Mouse (Mus musculus) CH12.LX (cell line): Measurements from ENCODE around the gene Vipr2. TPM values are rescaled to one million over a fixed set of nuclear protein-coding genes. Genes with fewer than 3 reads are reported as not detected.

Source experiments
- DNase-seq: peaks from one replicate; pipeline ENCODE4 v3.0.0-alpha.2; 2013; ENCODE audit errors: extremely low read depth
- H3K27ac ChIP-seq: 2 replicates; pipeline ENCODE4 v1.5.1; 2012; ENCODE audit warnings: low read depth, mild to moderate bottlenecking, control low read depth, moderate library complexity; ENCODE audit not compliant: insufficient read depth
- H3K27me3 ChIP-seq: replicated peaks from 2 replicates; pipeline ENCODE3; 2012; ENCODE audit warnings: inconsistent platforms
- H3K36me3 ChIP-seq, 2 experiments: replicated peaks in 1 of 2; 2 replicates each; pipeline versions ENCODE3 to v1.6.1; 2012; ENCODE audit warnings: inconsistent platforms in 1 of 2, low read length in 1 of 2, mild to moderate bottlenecking in 1 of 2, mixed read lengths in 1 of 2, moderate library complexity in 1 of 2; ENCODE audit not compliant: control insufficient read depth in 1 of 2, insufficient read depth in 1 of 2
- H3K4me1 ChIP-seq, 2 experiments: 2 replicates each; pipeline ENCODE4 v1.6.1; 2012; ENCODE audit warnings: inconsistent platforms in 1 of 2, moderate library complexity in 1 of 2; ENCODE audit not compliant: insufficient read depth in 2 of 2, control insufficient read depth in 1 of 2
- H3K4me2 ChIP-seq: 2 replicates; pipeline ENCODE4 v1.6.1; 2012; ENCODE audit warnings: low read depth, mild to moderate bottlenecking, control low read depth; ENCODE audit not compliant: poor library complexity, insufficient read depth, severe bottlenecking
- H3K4me3 ChIP-seq, 3 experiments: fragments of 150-350 bp in 1 of 3; sonication (generic) in 1 of 3; replicated peaks in 1 of 3; 2 replicates each; pipeline versions ENCODE3 to v1.5.1; 2011 to 2012; ENCODE audit warnings: low read depth in 2 of 3, low read length in 2 of 3, mild to moderate bottlenecking in 2 of 3, moderate library complexity in 2 of 3, control low read depth in 1 of 3, improper control_type of control experiment in 1 of 3, inconsistent platforms in 1 of 3, mixed read lengths in 1 of 3; ENCODE audit not compliant: poor library complexity in 1 of 3
- H3K79me2 ChIP-seq: replicated peaks from 2 replicates; pipeline ENCODE4 v1.6.1; 2012; ENCODE audit warnings: mild to moderate bottlenecking, moderate library complexity; ENCODE audit not compliant: control insufficient read depth, poor library complexity, insufficient read depth, severe bottlenecking; ENCODE audit errors: extremely low read depth
- H3K9ac ChIP-seq: 2 replicates; pipeline ENCODE4 v1.6.1; 2012; ENCODE audit warnings: low read depth, mild to moderate bottlenecking, control low read depth, moderate library complexity; ENCODE audit not compliant: insufficient read depth
- H3K9me3 ChIP-seq: replicated peaks from 2 replicates; pipeline ENCODE3; 2012; ENCODE audit warnings: low read length, inconsistent platforms, mixed read lengths
- HCFC1 ChIP-seq: IDR thresholded peaks from 2 replicates; pipeline ENCODE4 v1.6.1; 2012; ENCODE audit warnings: low read depth, mild to moderate bottlenecking, inconsistent platforms, low read length, improper control_type of control experiment
- JUN ChIP-seq: IDR thresholded peaks from 2 replicates; pipeline ENCODE4 v1.6.1; 2011; ENCODE audit warnings: low read depth, mild to moderate bottlenecking, low read length, improper control_type of control experiment, moderate library complexity; ENCODE audit not compliant: insufficient read depth
- JUND ChIP-seq: conservative IDR thresholded peaks from 2 replicates; pipeline ENCODE4 v1.6.1; 2011; ENCODE audit warnings: low read depth, low read length, improper control_type of control experiment
- MAFK ChIP-seq: IDR thresholded peaks from 2 replicates; pipeline ENCODE4 v1.6.1; 2011; ENCODE audit warnings: low read length, improper control_type of control experiment; ENCODE audit not compliant: insufficient replicate concordance
- MAX ChIP-seq: IDR thresholded peaks from 2 replicates; pipeline ENCODE4 v1.6.1; 2011; ENCODE audit warnings: low read length, improper control_type of control experiment
- MEF2A ChIP-seq: IDR thresholded peaks from 2 replicates; pipeline ENCODE4 v1.6.1; 2014; ENCODE audit warnings: low read depth, mild to moderate bottlenecking, inconsistent platforms, low read length, improper control_type of control experiment, borderline replicate concordance
- MYC ChIP-seq: IDR thresholded peaks from 2 replicates; pipeline ENCODE4 v1.6.1; 2011; ENCODE audit warnings: low read depth, mild to moderate bottlenecking, improper control_type of control experiment, low read length
- NRF1 ChIP-seq: IDR thresholded peaks from 2 replicates; pipeline ENCODE4 v1.6.1; 2014; ENCODE audit warnings: low read depth, mild to moderate bottlenecking, inconsistent platforms, low read length, improper control_type of control experiment, moderate library complexity
- TBP ChIP-seq: conservative IDR thresholded peaks from 2 replicates; pipeline ENCODE4 v1.6.1; 2011; ENCODE audit warnings: low read depth, low read length, improper control_type of control experiment
- TCF12 ChIP-seq: IDR thresholded peaks from 2 replicates; pipeline ENCODE4 v1.6.1; 2014; ENCODE audit warnings: low read depth, mild to moderate bottlenecking, inconsistent platforms, low read length, improper control_type of control experiment
- USF1 ChIP-seq: IDR thresholded peaks from 2 replicates; pipeline ENCODE4 v1.6.1; 2014; ENCODE audit warnings: low read depth, mild to moderate bottlenecking, inconsistent platforms, low read length, improper control_type of control experiment
- USF2 ChIP-seq: conservative IDR thresholded peaks from 2 replicates; pipeline ENCODE4 v1.6.1; 2011; ENCODE audit warnings: low read depth, low read length, improper control_type of control experiment
- dilution Hi-C: fragments of 300-500 bp; cut with MboI; formaldehyde crosslinking; loops from 2 replicates; pipeline ENCODE4 v1.14.3; 2020; ENCODE audit warnings: low sequenced_read_pairs; ENCODE audit not compliant: extremely low pct_unique_long_range_greater_than_20kb, extremely low pct_ligation_motif_present
- in situ Hi-C: fragments of 300-500 bp; cut with MboI; formaldehyde crosslinking; loops from 3 replicates; pipeline ENCODE4 v1.14.3; 2019; ENCODE audit warnings: low sequenced_read_pairs, low pct_ligation_motif_present, low pct_unique_long_range_greater_than_20kb, mixed read lengths
- polyA plus RNA-seq: library from polyadenylated mRNA; unstranded; fragments of >175 nt; gene quantifications from 2 replicates; pipeline ENCODE4 v1.2.1, GENCODE M21; 2012; ENCODE audit warnings: low read depth; ENCODE audit not compliant: insufficient read length
- total RNA-seq, 2 experiments: library from RNA; depleted of rRNA; stranded (reverse); fragments of 300-350 nt in 1 of 2; fragments of >200 nt in 1 of 2; gene quantifications; 2 replicates each; pipeline ENCODE4 v1.2.3; 2012 to 2014

Vipr2 gene
- total and polyA plus RNA-seq, 3 experiments: 0.05 to 0.19 TPM; not detected in 1

DNA sequence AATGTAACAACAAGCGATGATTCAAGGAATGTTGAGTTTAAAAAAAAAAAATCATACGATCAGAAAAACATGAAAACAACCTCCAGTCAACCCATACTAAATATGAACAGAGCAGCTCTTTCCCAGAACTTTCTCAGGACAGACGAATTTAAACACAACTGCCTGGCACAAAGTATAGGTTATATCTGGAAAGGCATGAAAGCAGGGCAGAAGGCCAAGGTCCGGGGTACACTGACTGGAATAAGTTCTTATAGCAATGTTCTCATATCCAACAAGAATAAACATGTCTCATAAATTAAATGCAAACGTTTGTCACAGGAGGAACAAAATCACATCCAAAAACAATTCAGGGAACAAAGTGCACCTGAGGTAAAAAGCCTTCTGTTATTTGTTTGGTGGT is 42.2 kb upstream of the Vipr2 start:
- Histone ChIP-seq H3K4me1 (no peaks in the 10 kb centered on the region), H3K36me3 (no peaks in the 10 kb centered on the region), H3K27ac (no peak overlapping the region), H3K4me3 (no peak overlapping the region), H3K79me2 (no peaks in the 10 kb centered on the region), H3K9ac (no peak overlapping the region), H3K27me3 (peaks cover 33% of the 10 kb centered on the region), H3K4me2 (no peak overlapping the region), H3K9me3 (peaks cover 6% of the 10 kb centered on the region)
- dilution Hi-C loops: no loop called here
- TF ChIP-seq TBP (no peak), MYC (no peak), JUND (no peak), NRF1 (no peak), MAFK (no peak), JUN (no peak), USF1 (no peak), USF2 (no peak), MEF2A (no peak), HCFC1 (no peak), MAX (no peak)
- TF ChIP-seq, all 38 proteins: peak for 0
- no peak for DNase-seq
- in situ Hi-C loops: no loop called here

GRCm38 (mm10) chr12:116044785-116045184 is 32.7 kb upstream of the Vipr2 start:
- H3K79me2 ChIP-seq: peaks cover 7% of the 10 kb centered on the region; the same call in 1 of the 2 replicates
- peaks cover 4% of the 10 kb centered on the region for H3K27me3 ChIP-seq
- in situ Hi-C loops (no loop called here), dilution Hi-C loops (no loop called here)
- no peak overlapping the region for H3K9ac ChIP-seq
- H3K4me2 ChIP-seq: no peak overlapping the region
- no peak for DNase-seq
- H3K27ac ChIP-seq: no peak overlapping the region
- H3K4me1 ChIP-seq: peaks cover 3 to 17% of the 10 kb centered on the region in 2 experiments; a peak in 3 of 4 replicates
- no peak overlapping the region for H3K4me3 ChIP-seq
- peaks cover 0 to under 1% of the 10 kb centered on the region in 2 experiments for H3K36me3 ChIP-seq
- no peak for TF ChIP-seq TCF12
- H3K9me3 ChIP-seq: no peaks in the 10 kb centered on the region
